Mouse (Mus musculus): ENCODE results near the gene Agrp.
A peak's percentile ranks its signal among the peaks of the same experiment; 100 is the strongest.

The Agrp gene

GRCm38 (mm10) chr8:105636963-105637510 lies at the start of gene Agrp:
TSS of gene Agrp (minus strand) at chr8:105637393.
- DNase-seq (ENCODE audit: low spot score in 2 of 2): no peak

- no peak for DNase-seq (ENCODE audit: low spot score in 2 of 2)
These were observed 49.4 kb upstream of the Agrp start for GRCm38 (mm10) chr8:105686551-105686950.

DNA sequence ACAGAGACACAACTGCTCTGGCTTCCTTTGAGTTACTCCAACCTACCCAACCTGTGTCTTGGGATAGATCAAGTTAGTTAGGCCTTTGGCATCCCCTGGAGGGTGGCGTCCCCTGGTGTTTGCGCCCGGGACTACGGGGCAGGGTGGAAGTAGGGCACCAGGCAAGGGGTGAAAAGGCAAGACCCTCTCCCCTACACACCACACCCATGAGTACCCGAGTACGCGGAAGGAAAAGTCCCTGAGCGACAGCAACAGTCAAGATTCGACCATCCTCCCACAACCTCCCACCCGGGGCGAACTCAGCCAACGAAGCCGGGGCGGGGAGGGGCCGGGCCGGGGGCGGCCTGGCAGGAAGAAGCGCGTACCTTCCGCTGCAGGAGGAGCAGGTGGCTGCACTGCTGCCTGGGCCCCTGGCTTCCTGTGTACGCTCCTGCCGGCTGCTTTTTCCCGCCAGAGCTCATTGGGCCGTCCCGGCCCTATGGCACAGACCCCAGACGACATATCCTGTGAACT lies 48.7 kb upstream of the Agrp start, which contains the start of gene Carmil2:
Gene Carmil2 (plus strand): TSS at position 479 of the 513 bp plus-strand sequence.
- no peak for DNase-seq (ENCODE audit: low spot score in 2 of 2)

- no peak for DNase-seq (ENCODE audit: low spot score in 2 of 2)
These were observed 48.1 kb upstream of the Agrp start for GRCm38 (mm10) chr8:105685325-105685724.

DNA sequence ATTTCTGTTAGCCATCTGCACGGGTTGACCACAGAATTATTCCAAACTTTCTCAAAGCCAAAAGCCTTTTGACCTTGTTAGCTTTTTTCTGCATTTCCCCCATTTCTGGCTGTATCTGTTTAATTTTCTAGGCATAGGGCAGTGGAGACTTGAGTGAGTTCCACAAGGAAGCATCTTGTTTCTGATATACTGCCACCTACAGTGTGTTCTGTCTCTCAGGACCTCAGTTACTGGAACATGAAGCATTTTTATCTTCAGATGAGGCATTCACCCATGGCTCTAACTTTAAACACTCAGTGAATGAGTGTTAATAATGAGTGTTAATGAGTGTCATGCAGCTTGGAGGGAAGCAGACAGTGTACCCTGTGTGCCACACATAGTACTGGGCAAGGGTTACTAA lies 40.7 kb upstream of the Agrp start:
- no peak for DNase-seq (ENCODE audit: low spot score in 2 of 2)

DNA sequence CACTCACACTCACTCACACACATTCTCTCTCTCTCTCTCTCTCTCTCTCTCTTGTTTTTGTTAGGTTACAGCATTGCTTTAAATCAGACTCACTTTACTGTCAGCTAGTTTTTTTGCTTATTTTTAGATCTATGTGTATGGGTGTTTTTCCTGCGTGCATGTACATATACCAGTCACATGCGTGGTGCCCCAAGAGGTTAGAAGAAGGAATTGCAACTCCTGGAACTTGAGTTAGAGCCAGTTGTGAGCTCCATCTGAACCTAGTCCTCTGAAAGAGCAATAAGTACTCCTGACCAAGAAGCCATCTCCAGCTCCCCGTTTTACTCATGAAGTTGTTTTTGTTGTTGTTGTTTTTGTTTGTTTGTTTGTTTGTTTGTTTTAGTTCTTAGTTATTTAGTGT lies 24.0 kb upstream of the Agrp start:
- DNase-seq (ENCODE audit: low spot score in 2 of 2): no peak

DNA sequence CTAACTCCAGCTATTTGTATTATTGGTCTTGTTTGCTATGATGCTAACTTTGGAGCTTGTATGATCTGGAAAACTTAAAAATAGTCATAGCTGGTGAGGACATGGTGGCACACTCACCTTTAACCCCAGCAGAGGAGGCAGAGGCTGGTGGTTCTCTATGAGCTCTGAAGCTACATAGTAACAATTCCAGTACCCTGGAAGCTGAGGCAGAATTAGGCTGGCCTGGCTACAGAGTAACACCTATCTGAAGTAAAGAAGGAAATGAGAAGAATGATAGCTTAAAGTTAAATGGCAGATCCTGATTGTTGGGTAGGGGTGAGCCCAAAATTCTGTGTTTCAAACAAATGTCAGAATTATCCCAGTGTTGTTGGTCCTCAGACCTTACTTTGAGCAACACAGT lies 20.4 kb upstream of the Agrp start:
- no peak for DNase-seq (ENCODE audit: low spot score in 2 of 2)

DNA sequence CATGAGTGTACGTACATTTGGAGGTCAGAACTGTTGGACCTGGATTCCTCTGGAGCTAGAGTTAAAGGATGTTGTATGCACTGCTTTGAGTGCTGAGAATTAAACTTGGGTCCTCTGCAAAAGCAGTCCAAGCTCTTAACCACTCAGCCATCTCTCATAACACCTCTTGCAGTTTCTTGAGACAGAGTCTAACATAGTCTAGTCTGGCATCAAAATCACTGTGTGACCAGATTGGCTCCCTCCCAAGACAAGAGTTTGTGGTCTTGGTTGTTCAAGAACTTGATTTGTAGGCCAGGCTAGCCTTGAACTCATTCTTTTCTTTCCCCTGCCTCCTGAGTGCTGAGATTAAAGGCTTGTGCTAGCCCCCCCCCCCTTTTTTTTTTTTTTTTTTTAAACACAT lies 11.7 kb upstream of the Agrp start:
- DNase-seq (ENCODE audit: low spot score in 2 of 2): no peak

GRCm38 (mm10) chr8:105645205-105645604 lies 8.0 kb upstream of the Agrp start:
- no peak for DNase-seq (ENCODE audit: low spot score in 2 of 2)

- no peak for DNase-seq (ENCODE audit: low spot score in 2 of 2)
These were observed 3.3 kb upstream of the Agrp start for GRCm38 (mm10) chr8:105640511-105640910.

DNA sequence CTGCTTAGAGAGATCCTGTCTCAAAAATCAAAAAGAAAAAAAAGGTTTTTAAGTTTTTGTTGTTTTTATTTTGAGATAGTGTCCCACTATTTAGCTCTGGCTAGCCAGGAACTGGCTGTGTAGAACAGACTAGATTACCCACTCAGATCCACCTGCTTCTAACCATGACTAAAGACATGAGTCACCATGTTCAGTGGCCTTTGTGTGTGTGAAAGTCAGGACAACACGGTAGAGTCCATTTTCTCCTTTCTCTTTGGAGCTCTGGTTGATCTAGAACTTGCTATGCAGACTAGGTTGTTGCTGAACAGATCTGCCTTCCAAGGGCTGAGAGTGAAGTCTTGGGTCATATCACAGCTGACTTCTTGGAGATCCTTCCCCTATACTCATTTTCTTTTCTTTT lies 2.6 kb upstream of the Agrp start:
- DNase-seq (ENCODE audit: low spot score in 2 of 2): no peak

- DNase-seq (ENCODE audit: low spot score in 2 of 2): no peak
These were observed 1.3 kb upstream of the Agrp start for GRCm38 (mm10) chr8:105638510-105638909.

DNA sequence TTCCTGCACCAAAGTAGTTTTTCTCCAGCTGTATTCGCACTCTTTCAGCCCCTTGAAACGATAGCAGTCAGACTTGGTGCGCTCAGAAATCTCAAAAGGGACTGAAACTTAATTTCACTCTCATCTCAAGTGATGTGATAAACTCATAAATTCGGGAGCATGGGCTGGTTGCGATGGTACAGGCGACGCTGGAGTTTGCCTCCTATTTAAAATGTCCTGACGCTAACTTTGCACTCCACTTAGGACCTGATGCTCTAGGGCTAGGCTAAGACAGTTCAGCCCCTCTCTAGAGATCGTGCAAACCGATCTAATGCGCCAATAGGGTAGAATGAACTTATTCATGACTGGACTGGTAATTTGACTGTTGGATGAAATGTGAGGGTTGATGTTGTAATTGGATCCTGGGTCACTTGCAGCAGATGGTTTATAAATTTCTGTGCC lies 428 bp upstream of the Agrp start:
- DNase-seq (ENCODE audit: low spot score in 2 of 2): no peak

DNA sequence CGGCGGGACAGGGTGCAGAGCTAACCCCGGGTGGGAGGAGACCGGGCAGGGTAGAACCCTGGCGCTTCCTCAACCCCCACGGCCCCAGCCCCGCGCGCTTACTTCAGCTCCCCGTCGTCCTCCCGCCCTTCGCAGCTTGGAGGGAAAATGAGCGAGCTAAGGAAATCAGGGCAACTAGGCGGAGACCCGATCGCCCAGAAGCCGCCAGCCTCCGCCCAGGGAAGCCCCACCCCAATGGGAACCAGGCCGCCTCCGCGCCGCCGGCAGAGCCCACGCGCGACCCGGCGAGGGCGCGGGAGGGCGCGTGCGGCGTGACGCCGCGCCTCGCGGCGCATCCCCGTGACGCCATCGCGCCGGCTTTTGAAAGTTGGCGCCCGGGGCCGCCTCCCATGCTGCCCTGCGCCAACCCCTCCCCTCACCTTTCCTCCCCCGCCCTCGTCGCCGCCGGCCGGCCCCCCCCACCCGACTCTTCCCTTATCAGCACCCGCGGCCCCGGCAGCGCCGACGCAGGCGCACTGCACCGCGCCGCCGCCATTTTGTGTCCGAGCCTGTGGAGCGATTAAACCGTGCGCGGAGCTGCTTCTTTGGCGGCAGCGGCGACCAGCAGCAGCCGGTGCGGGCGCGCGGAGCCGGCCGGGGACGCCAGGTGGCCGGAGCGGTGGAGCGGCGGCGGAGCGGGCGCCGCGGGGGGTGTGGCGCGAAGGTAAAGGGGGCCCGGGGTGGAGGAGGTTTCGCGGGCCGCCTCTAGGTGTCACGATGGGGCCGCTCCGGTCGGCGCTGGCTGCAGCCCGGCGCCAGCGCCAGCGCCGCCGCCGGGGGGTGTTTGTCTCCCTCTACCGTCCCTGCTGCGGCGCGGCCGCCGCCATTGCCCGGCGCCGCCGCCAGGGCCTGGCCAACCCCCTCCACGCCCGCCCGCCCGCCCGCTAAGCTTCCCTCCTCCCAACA lies 903 bp downstream of the Agrp start, which contains the start of gene Ctcf:
Gene Ctcf (plus strand): TSS at position 551 of the 945 bp plus-strand sequence.
- peak; percentile 77 to 82 for DNase-seq (ENCODE audit: low spot score in 2 of 2)

- DNase-seq (ENCODE audit: low spot score in 2 of 2): no peak
These were observed 1.7 kb downstream of the Agrp start for GRCm38 (mm10) chr8:105635481-105635880.

- DNase-seq (ENCODE audit: low spot score in 2 of 2): no peak
These were observed 2.3 kb downstream of the Agrp start for GRCm38 (mm10) chr8:105634771-105635458.

DNA sequence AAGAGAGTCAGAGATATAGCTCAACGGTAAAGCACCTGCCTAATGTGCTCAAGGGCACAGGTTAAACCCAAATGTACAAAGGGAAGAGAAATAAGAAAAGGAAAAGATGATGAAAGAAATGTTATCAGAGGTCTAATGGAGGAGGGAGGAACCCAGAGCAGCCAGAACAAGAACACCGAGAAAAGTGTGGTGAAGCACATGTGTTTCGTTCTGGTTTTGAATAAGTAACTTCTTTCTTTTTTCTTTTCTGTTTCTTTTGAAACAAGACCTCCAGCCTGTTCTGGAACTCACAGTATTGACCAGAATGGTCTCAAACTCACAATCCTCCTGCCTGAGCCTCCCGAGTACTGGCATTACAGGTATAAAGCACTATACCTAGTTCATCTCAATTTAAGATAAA lies 7.9 kb downstream of the Agrp start:
- no peak for DNase-seq (ENCODE audit: low spot score in 2 of 2)

GRCm38 (mm10) chr8:105626086-105626485 lies 11.1 kb downstream of the Agrp start:
- no peak for DNase-seq (ENCODE audit: low spot score in 2 of 2)

- DNase-seq (ENCODE audit: low spot score in 2 of 2): no peak
These were observed 12.4 kb downstream of the Agrp start for GRCm38 (mm10) chr8:105624831-105625230.

DNA sequence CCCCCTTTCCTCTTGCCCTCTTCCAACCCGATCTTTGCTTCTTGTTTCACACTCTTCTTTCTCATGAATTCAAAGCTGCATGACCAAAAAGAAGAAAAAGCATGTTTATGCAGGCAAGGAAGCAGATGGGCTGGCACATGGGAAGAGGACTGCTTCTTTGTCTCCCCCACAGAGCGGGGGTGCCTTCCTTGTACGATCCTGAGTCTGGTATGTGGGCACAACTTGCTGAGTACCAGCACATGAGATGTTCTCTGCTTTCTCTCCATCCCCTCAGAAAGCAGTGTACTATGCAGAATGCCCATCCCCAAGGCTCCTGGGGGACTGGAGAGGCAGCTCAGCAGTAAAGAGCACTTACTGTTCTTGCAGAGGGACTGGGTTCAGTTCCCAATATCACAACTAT lies 12.8 kb downstream of the Agrp start:
- peak in 1 of 2 experiments; percentile 59 for DNase-seq (ENCODE audit: low spot score in 2 of 2)

DNA sequence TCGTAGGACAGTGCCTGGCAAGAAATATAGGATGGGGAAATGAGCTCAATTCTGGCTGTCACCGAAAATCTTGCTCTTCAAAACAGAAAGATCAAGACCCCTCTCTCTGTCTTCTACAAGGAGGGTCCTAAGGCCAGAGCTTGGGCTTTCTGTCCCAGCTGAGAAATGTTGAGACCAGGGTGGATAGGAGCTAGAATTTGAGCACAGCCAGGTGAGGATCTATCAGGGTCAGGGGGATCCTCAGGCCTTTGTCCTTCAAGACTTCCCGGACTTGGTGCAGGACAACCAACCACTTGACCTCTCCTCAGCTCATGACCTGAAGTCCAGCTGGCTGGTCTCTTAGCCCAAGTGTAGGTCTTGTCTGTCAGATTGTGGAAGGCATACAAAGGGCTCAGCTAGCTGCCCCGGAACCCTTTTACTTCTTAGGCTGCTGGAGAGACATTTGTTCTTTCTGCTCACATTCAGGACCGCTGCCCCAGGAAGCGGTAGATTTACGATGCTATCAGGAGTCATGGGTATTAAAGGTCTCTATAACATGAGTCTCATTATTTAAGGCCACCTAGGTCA lies 13.4 kb downstream of the Agrp start:
- no peak for DNase-seq (ENCODE audit: low spot score in 2 of 2)

- DNase-seq (ENCODE audit: low spot score in 2 of 2): no peak
These were observed 14.1 kb downstream of the Agrp start for GRCm38 (mm10) chr8:105623118-105623517.

All from frontal cortex, postnatal 25 days (tissue).